Mouse (Mus musculus) lung, postnatal 0 days (tissue): ENCODE data around the gene C1ql1. TPM values are rescaled to one million over a fixed set of nuclear protein-coding genes. Genes with fewer than 3 reads are reported as not detected.

ENCODE experiments used
- ATAC-seq: fragments of 200-750 bp; cut with Nextera tagmentation; 2 replicates; pipeline ENCODE4 v1.8.0; 2017; ENCODE audit warnings: moderate library complexity
- DNase-seq: peaks from one replicate; pipeline ENCODE4 v3.0.0-alpha.2; 2016; ENCODE audit warnings: low spot score
- H3K27ac ChIP-seq: fragments of 300-500 bp; sonication (generic); 2 replicates; pipeline ENCODE4 v1.5.1; 2014; ENCODE audit warnings: antibody characterized with exemption, mild to moderate bottlenecking, low read length, mixed read lengths
- H3K27me3 ChIP-seq: fragments of 300-500 bp; sonication (generic); replicated peaks from 2 replicates; pipeline ENCODE4 v1.6.1; 2014; ENCODE audit warnings: low read length, mixed read lengths; ENCODE audit not compliant: insufficient read depth
- H3K36me3 ChIP-seq: fragments of 300-500 bp; sonication (generic); 2 replicates; pipeline ENCODE4 v1.6.1; 2014; ENCODE audit warnings: low read length, mixed read lengths; ENCODE audit not compliant: insufficient read depth
- H3K4me1 ChIP-seq: fragments of 300-500 bp; sonication (generic); 2 replicates; pipeline ENCODE4 v1.6.1; 2014; ENCODE audit warnings: antibody characterized with exemption, low read depth, low read length, mixed read lengths; ENCODE audit not compliant: insufficient read depth
- H3K4me2 ChIP-seq: fragments of 300-500 bp; sonication (generic); replicated peaks from 2 replicates; pipeline ENCODE4 v1.6.1; 2014; ENCODE audit warnings: low read depth, mild to moderate bottlenecking, low read length, moderate library complexity, mixed read lengths
- H3K4me3 ChIP-seq: fragments of 300-500 bp; sonication (generic); 2 replicates; pipeline ENCODE4 v1.5.1; 2014; ENCODE audit warnings: low read depth, low read length
- H3K9ac ChIP-seq: fragments of 300-500 bp; sonication (generic); replicated peaks from 2 replicates; pipeline ENCODE4 v1.6.1; 2014; ENCODE audit warnings: low read depth, mild to moderate bottlenecking
- H3K9me3 ChIP-seq: fragments of 300-500 bp; sonication (generic); 2 replicates; pipeline ENCODE4 v1.6.1; 2016; ENCODE audit warnings: low read length, mixed read lengths
- CTCF ChIP-seq: IDR thresholded peaks from 2 replicates; pipeline ENCODE4 v1.5.1; 2016; ENCODE audit warnings: antibody characterized with exemption, mild to moderate bottlenecking
- EP300 ChIP-seq: IDR thresholded peaks from 2 replicates; pipeline ENCODE4 v1.6.1; 2016; ENCODE audit warnings: antibody characterized with exemption, mild to moderate bottlenecking, control low read depth
- WGBS: fragments of 180-500 bp; shearing (Covaris S2); extraction: QIAGEN DNeasy Blood & Tissue Kit; methylation state at CpG from one replicate; pipeline ENCODE4 v1.1.7; 2014; 5-methylcytosine and 5-hydroxymethylcytosine counted together
- polyA plus RNA-seq: library from polyadenylated mRNA; unstranded; fragments of >200 nt; fragmentation: Nextera tagmentation; extraction: Ambion mirVana; gene quantifications from 2 replicates; pipeline ENCODE4 v1.2.1, GENCODE M21; 2015

C1ql1 gene
- polyA plus RNA-seq = 0.30 and 0.31 TPM in 2 replicates

DNA sequence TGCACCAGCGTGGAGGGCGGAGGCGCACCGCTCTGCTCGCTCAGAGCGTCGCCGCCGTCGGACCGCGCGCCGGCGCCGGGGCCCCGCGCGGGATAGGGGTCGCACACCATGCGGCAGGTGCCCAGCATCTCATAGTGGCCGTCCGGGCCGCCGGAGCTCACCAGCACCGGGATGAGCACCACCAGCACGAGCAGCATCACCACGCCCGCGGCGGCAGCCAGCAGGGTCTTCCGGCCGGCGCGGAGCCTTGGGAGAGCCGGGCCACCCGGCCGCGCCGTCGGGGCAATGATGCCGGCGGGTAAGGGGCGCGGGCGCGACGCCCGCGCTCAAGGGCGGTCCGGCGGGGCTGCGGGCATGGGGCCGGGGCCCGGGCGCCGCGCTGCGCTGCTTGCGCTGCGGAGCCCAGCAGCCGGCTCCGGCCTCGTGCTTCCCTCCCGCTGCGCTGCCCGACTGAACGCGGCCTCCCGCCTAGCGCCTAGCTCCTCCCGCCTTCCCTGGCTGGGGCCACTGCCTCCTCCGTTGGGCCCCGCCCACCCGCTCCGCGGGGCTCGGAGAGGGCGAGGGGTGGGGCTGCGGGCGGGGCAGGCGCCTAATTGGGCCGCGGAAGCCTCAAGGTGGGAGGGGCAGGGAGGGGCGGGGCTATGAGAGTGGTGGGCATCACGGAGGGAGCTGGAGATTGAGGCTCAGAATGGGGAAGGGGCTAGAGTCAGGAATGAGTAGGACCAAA lies at the start of gene C1ql1:
C1ql1 (minus strand) TSS at position 424 of the 727 bp plus-strand sequence.
- H3K27ac ChIP-seq = no peak within 1 kb of the TSS
- H3K9ac ChIP-seq = no peak within 1 kb of the TSS
- ATAC-seq (peak; percentile 96), DNase-seq (peak; percentile 94)
- H3K4me2 ChIP-seq = peak within 1 kb of the TSS; percentile 54
- WGBS = 2% methylated on average over 36 of the region's 87 CpGs
- no peaks in the 10 kb centered on the region for H3K36me3 ChIP-seq
- H3K4me1 ChIP-seq = peaks cover 6% of the 10 kb centered on the region
- no peak for TF ChIP-seq EP300
- no peak for TF ChIP-seq CTCF
- H3K4me3 ChIP-seq = peak within 1 kb of the TSS; percentile 31
- H3K9me3 ChIP-seq = no peaks in the 10 kb centered on the region
- peaks cover 60% of the 10 kb centered on the region for H3K27me3 ChIP-seq

DNA sequence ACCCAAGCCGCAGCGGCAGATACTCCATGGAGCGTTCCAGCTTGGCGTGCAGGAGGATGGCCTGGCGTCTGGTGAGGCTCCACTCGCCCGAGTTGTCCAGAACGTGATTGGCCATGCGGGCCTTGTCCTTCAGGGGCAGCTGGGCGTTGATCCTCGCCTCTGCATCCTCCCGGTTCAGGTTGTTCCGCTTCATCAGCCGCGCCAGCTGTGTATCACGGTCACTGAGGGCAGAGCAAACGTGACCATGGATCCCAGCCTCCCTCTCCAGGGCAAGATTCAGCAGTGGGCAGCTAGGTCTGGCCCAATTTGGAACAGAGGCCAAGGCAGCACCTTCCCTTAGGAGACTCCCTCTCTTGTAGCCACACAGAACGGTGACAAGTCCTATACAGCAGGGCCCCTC lies 48.5 kb upstream of the C1ql1 start:
- Histone ChIP-seq H3K4me3 (no peak overlapping the region), H3K9ac (no peak overlapping the region), H3K4me1 (0 out of 2 replicates have a peak, but pooled peaks cover 3% of the 10 kb centered on the region), H3K36me3 (peaks cover 12% of the 10 kb centered on the region), H3K4me2 (no peak overlapping the region), H3K9me3 (no peaks in the 10 kb centered on the region), H3K27ac (no peak overlapping the region), H3K27me3 (no peaks in the 10 kb centered on the region)
- 88% methylated on average over 18 of the region's 18 CpGs for WGBS
- DNase-seq (no peak), ATAC-seq (no peak)
- no peak for TF ChIP-seq CTCF
- no peak for TF ChIP-seq EP300

DNA sequence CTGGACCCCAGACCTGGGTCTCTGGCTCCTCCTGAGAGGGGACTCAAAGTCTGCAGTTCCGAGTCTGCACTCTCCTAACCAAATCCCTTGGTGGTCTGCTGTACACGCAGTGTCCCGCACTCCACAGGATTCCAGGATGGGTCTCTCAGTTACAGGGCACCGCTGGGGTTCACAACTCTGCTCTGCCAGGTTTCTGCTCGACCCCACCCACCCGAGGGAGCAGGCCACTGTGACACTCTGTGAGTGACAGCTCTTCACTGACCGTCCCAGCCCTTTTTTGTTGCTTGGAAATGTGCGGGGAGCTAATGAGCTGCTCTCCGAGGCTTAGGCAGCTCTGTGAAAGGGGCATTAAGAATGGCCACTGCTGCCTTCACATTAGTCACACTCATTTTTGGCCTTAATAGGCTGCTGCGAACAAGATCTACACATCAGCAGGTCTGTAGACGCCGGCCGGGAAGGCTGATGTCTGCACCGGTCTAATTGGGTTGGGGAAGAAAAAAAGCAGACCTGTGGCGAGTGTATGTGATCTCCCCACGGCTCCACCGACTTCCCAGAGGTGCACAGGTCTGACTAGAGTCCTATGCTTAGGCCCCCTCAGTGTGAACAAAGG lies 47.0 kb upstream of the C1ql1 start:
- peaks cover 6% of the 10 kb centered on the region; the same call in 1 of the 2 replicates for H3K27me3 ChIP-seq
- no peak overlapping the region for H3K4me3 ChIP-seq
- no peak for TF ChIP-seq CTCF
- TF ChIP-seq EP300 = no peak
- peaks cover 12% of the 10 kb centered on the region for H3K36me3 ChIP-seq
- no peaks in the 10 kb centered on the region for H3K9me3 ChIP-seq
- H3K4me1 ChIP-seq = 0 out of 2 replicates have a peak, but pooled peaks cover 3% of the 10 kb centered on the region
- H3K4me2 ChIP-seq = no peak overlapping the region
- DNase-seq (no peak), ATAC-seq (no peak)
- no peak overlapping the region for H3K27ac ChIP-seq
- no peak overlapping the region for H3K9ac ChIP-seq
- 58% methylated on average over 17 of the region's 17 CpGs for WGBS

DNA sequence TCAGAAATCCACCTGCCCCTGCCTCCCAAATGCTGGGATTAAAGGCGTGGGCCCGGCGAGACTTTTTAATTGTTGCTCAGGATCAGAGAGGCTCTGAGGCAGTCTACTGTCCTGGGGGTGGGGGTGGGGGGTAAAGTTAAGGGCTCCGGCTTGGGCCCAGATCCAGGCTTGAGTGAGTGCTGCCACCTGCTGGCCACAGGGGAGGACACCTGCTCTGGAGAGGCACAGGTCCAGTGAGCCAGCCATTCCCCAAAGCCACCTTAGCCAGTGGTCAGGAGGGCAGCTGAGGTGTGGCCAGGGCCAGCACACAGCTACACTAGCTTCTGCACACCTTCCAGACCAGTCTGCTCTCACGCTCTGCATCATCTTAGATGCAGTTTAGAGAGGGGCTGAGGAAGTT lies 46.5 kb upstream of the C1ql1 start:
- no peak overlapping the region for H3K4me2 ChIP-seq
- TF ChIP-seq EP300 (no peak), CTCF (peak; percentile 93)
- peak; percentile 76 for DNase-seq
- H3K27me3 ChIP-seq = peaks cover 6% of the 10 kb centered on the region; the same call in 1 of the 2 replicates
- no peak overlapping the region for H3K27ac ChIP-seq
- H3K9ac ChIP-seq = no peak overlapping the region
- 13% methylated on average over 5 of the region's 5 CpGs for WGBS
- H3K4me3 ChIP-seq = no peak overlapping the region
- peak; percentile 70 for ATAC-seq
- no peaks in the 10 kb centered on the region for H3K9me3 ChIP-seq
- 0 out of 2 replicates have a peak, but pooled peaks cover 3% of the 10 kb centered on the region for H3K4me1 ChIP-seq
- peaks cover 12% of the 10 kb centered on the region for H3K36me3 ChIP-seq

DNA sequence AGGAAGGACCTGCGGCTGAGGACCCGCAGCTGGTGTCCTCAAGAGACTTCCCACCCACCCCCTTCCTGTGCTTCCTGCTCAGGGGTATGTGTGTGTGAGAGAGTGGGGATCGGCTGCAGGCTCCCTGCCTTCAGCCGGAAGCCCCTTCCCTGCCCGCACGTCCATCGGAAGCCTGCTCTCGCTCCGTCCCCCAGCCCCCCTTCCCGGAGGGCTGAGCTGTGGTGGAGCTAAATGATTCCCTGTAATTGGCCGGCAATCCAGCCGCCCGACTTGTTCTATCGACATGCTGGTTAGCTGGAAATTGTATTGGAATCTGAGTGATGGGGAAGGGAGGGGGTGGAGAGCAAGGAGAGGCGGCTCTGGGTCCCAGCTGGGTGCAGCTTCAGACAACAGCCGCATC lies 45.2 kb upstream of the C1ql1 start:
- no peaks in the 10 kb centered on the region for H3K9me3 ChIP-seq
- peak; percentile 28 for DNase-seq
- peak; percentile 39; the same call in 1 of the 2 replicates for ATAC-seq
- TF ChIP-seq CTCF = no peak
- no peak overlapping the region for H3K27ac ChIP-seq
- no peak overlapping the region for H3K4me3 ChIP-seq
- H3K9ac ChIP-seq = no peak overlapping the region
- WGBS = 5% methylated on average over 16 of the region's 16 CpGs
- H3K27me3 ChIP-seq = peaks cover 6% of the 10 kb centered on the region; the same call in 1 of the 2 replicates
- peak overlapping the region; percentile 44 for H3K4me2 ChIP-seq
- H3K36me3 ChIP-seq = peaks cover 3% of the 10 kb centered on the region; the same call in 1 of the 2 replicates
- 0 out of 2 replicates have a peak, but pooled peaks cover 3% of the 10 kb centered on the region for H3K4me1 ChIP-seq

DNA sequence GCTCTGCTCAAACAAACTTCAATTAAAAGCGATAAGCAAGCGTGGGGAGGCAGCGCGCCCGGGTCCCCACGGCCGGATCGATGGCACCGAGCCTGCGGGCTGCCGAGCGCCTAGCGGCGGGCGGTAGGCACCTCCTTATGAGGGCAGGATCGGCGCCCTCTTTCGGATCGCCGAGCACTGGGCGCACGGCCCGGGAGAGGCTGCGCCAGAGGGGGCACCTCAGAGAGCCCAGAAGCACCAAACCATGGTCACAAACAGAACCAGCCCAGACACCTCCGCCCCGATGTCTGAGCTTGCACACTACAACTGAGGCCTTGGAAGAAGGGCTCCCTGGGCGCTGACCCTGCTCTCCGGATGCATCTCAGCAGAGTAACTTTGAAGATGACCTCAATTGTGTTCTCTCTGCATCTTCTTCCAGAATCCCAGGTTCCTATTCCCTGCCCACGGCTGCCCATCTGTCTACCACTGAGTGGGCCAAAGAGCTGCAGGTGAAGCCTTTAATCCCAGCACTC lies 43.7 kb upstream of the C1ql1 start:
- H3K27me3 ChIP-seq = peaks cover 6% of the 10 kb centered on the region; the same call in 1 of the 2 replicates
- WGBS = 3% methylated on average over 26 of the region's 29 CpGs
- peak; percentile 46 for ATAC-seq

More for the DNA sequence above, 43.7 kb upstream of the C1ql1 start:
- Histone ChIP-seq H3K4me2 (peak overlapping the region; percentile 72), H3K4me3 (peak overlapping the region; percentile 35), H3K4me1 (0 out of 2 replicates have a peak, but pooled peaks cover 3% of the 10 kb centered on the region), H3K36me3 (no peaks in the 10 kb centered on the region), H3K9ac (no peak overlapping the region), H3K9me3 (no peaks in the 10 kb centered on the region), H3K27ac (no peak overlapping the region)
- TF ChIP-seq EP300 = no peak
- TF ChIP-seq CTCF = peak; percentile 69
- peak; percentile 44 for DNase-seq
